Mouse (Mus musculus): ENCODE results near the gene Rcan1. TPM values are rescaled to one million over a fixed set of nuclear protein-coding genes. Genes with fewer than 3 reads are reported as not detected.

The Rcan1 gene
- polyA plus RNA-seq, 1 experiment = 20.2 TPM

DNA sequence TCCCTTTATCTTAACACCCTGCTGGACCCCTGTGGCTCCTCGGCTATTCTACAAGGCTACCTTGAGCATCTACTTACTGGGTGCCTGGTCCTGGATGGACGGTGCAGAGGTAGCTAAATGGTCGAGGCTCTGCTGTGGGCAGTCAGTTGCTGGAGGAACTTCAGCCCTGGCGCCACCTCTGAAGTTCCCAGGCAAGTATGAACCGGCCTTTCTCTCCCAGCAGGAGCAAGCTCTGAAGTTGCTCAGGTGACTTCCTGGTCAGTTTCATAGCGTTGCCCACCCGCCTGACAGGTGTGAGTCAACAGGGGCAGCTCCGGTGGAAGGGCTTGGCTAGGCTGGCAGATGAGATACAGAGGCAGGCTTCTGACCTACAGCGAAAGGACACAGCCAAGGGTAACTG lies 111.4 kb downstream of the Rcan1 start, which contains the start of gene Kcne1:
TSS of gene Kcne1 (minus strand) at position 240 of the 400 bp plus-strand sequence.
- Histone ChIP-seq H3K4me3 (no peak within 1 kb of the TSS), H3ac (ENCODE audit: control insufficient read depth, insufficient read length) (no peak within 1 kb of the TSS), H3K27me3 (ENCODE audit: control insufficient read depth, insufficient read depth, insufficient read length) (peaks cover 55% of the 10 kb centered on the region), H3K4me2 (ENCODE audit: low read depth) (no peak within 1 kb of the TSS), H3K36me3 (ENCODE audit: control insufficient read depth, insufficient read depth) (no peaks in the 10 kb centered on the region), H3K79me2 (ENCODE audit: control insufficient read depth, insufficient read depth) (no peaks in the 10 kb centered on the region)
- TF ChIP-seq MYOD1 (IDR thresholded peaks at IDR 0.05; ENCODE audit: control insufficient read depth in 1 of 3, insufficient read length in 2 of 3, low read depth in 2 of 3) = no peak
- no peak for TF ChIP-seq E2F4 (IDR thresholded peaks at IDR 0.05; ENCODE audit: insufficient read depth)
- TF ChIP-seq REST (IDR thresholded peaks at IDR 0.05; ENCODE audit: insufficient read depth, insufficient read length) = no peak
- TF ChIP-seq POLR2A (IDR thresholded peaks at IDR 0.05; ENCODE audit: insufficient read length, low read depth) = no peak
- no peak for TF ChIP-seq POLR2AphosphoS2 (IDR thresholded peaks at IDR 0.05; ENCODE audit: insufficient read length, low read depth)
- no peak for TF ChIP-seq TCF3 (IDR thresholded peaks at IDR 0.05; ENCODE audit: insufficient read length, low read depth)
- TF ChIP-seq MAX (IDR thresholded peaks at IDR 0.05; ENCODE audit: low read depth) = no peak
- no peak for TF ChIP-seq SRF (IDR thresholded peaks at IDR 0.05; ENCODE audit: control insufficient read depth, insufficient read length, low read depth)
- no peak for TF ChIP-seq USF1 (IDR thresholded peaks at IDR 0.05; ENCODE audit: low read depth)
- no peak for TF ChIP-seq TCF12 (IDR thresholded peaks at IDR 0.05; ENCODE audit: insufficient read depth, poor library complexity, severe bottlenecking)
- TF ChIP-seq CEBPB (IDR thresholded peaks at IDR 0.05; ENCODE audit: insufficient read depth, poor library complexity, severe bottlenecking) = no peak
- TF ChIP-seq MYOG (IDR thresholded peaks at IDR 0.05; ENCODE audit: control insufficient read depth in 1 of 3, insufficient read depth in 1 of 3, insufficient read length in 2 of 3, low read depth in 2 of 3) = no peak

- TF ChIP-seq POLR2A (IDR thresholded peaks at IDR 0.05; ENCODE audit: insufficient read length, low read depth) (no peak), SRF (IDR thresholded peaks at IDR 0.05; ENCODE audit: control insufficient read depth, insufficient read length, low read depth) (no peak), E2F4 (IDR thresholded peaks at IDR 0.05; ENCODE audit: insufficient read depth) (no peak)
- Histone ChIP-seq H3K79me2 (ENCODE audit: control insufficient read depth, insufficient read depth) (no peaks in the 10 kb centered on the region), H3ac (ENCODE audit: control insufficient read depth, insufficient read length) (no peak overlapping the region), H3K4me2 (ENCODE audit: low read depth) (no peak overlapping the region), H3K27me3 (ENCODE audit: control insufficient read depth, insufficient read depth, insufficient read length) (peaks cover 52% of the 10 kb centered on the region), H3K36me3 (ENCODE audit: control insufficient read depth, insufficient read depth) (no peaks in the 10 kb centered on the region), H3K4me3 (no peak overlapping the region)
Observed at GRCm38 (mm10) chr16:92358734-92359133, 111.9 kb downstream of the Rcan1 start.

DNA sequence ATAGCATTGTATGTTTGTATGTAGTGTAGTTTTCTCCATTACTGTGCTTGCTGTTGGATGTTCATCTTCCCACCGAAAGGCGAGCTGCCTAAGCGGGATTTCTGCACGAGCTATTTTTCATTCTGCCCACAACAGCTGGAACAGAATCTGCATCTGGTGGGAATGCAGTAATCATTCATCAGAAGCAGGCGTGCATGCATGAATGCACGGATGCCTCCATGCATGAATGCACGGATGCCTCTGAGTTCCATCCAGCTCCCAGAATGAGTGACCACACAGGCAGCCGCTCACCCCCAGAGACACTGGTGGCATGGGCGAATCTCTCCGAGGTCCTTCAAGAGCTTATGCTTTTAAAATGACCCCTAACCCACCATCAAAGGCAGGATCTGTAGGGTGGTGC lies 113.1 kb downstream of the Rcan1 start:
- Histone ChIP-seq H3K36me3 (ENCODE audit: control insufficient read depth, insufficient read depth) (no peaks in the 10 kb centered on the region), H3K27me3 (ENCODE audit: control insufficient read depth, insufficient read depth, insufficient read length) (peaks cover 51% of the 10 kb centered on the region), H3K4me2 (ENCODE audit: low read depth) (no peak overlapping the region), H3ac (ENCODE audit: control insufficient read depth, insufficient read length) (no peak overlapping the region), H3K79me2 (ENCODE audit: control insufficient read depth, insufficient read depth) (no peaks in the 10 kb centered on the region), H3K4me3 (no peak overlapping the region)
- no peak for TF ChIP-seq POLR2AphosphoS2 (IDR thresholded peaks at IDR 0.05; ENCODE audit: insufficient read length, low read depth)
- TF ChIP-seq SRF (IDR thresholded peaks at IDR 0.05; ENCODE audit: control insufficient read depth, insufficient read length, low read depth) = no peak

DNA sequence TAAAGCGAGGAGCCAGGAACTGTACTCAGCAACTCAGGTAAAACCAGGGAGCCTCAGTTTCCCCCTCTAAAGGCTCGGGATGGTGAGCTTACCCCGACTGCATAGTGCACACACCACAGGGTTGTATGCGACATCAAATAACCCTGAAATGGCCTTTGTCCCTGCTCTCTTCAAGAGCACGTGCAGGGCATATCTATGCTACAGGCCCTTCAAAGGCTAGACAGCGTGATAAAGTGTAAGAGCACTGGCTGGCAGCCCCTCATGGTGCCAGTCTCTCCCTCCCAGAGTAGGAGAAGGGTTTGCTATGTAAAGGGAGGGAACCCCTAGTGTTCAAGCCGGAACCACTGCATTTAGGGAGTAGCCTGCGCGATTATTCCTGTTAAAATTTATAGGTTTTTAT lies 113.6 kb downstream of the Rcan1 start:
- no peak for TF ChIP-seq MYOG (IDR thresholded peaks at IDR 0.05; ENCODE audit: control insufficient read depth in 1 of 3, insufficient read depth in 1 of 3, insufficient read length in 2 of 3, low read depth in 2 of 3)
- TF ChIP-seq TCF3 (IDR thresholded peaks at IDR 0.05; ENCODE audit: insufficient read length, low read depth) = no peak
- no peak for TF ChIP-seq MAX (IDR thresholded peaks at IDR 0.05; ENCODE audit: low read depth)
- no peak for TF ChIP-seq MYOD1 (IDR thresholded peaks at IDR 0.05; ENCODE audit: control insufficient read depth in 1 of 3, insufficient read length in 2 of 3, low read depth in 2 of 3)
- no peak for TF ChIP-seq SRF (IDR thresholded peaks at IDR 0.05; ENCODE audit: control insufficient read depth, insufficient read length, low read depth)
- no peak for TF ChIP-seq USF1 (IDR thresholded peaks at IDR 0.05; ENCODE audit: low read depth)
- TF ChIP-seq REST (IDR thresholded peaks at IDR 0.05; ENCODE audit: insufficient read depth, insufficient read length) = no peak
- no peak for TF ChIP-seq E2F4 (IDR thresholded peaks at IDR 0.05; ENCODE audit: insufficient read depth)
- no peak for TF ChIP-seq CEBPB (IDR thresholded peaks at IDR 0.05; ENCODE audit: insufficient read depth, poor library complexity, severe bottlenecking)
- TF ChIP-seq POLR2AphosphoS2 (IDR thresholded peaks at IDR 0.05; ENCODE audit: insufficient read length, low read depth) = no peak
- no peak for TF ChIP-seq POLR2A (IDR thresholded peaks at IDR 0.05; ENCODE audit: insufficient read length, low read depth)
- TF ChIP-seq TCF12 (IDR thresholded peaks at IDR 0.05; ENCODE audit: insufficient read depth, poor library complexity, severe bottlenecking) = no peak
- H3K27me3 ChIP-seq (ENCODE audit: control insufficient read depth, insufficient read depth, insufficient read length) = peaks cover 46% of the 10 kb centered on the region
- H3K4me3 ChIP-seq = no peak overlapping the region
- no peaks in the 10 kb centered on the region for H3K36me3 ChIP-seq (ENCODE audit: control insufficient read depth, insufficient read depth)
- no peak overlapping the region for H3K4me2 ChIP-seq (ENCODE audit: low read depth)
- H3K79me2 ChIP-seq (ENCODE audit: control insufficient read depth, insufficient read depth) = no peaks in the 10 kb centered on the region
- no peak overlapping the region for H3ac ChIP-seq (ENCODE audit: control insufficient read depth, insufficient read length)

DNA sequence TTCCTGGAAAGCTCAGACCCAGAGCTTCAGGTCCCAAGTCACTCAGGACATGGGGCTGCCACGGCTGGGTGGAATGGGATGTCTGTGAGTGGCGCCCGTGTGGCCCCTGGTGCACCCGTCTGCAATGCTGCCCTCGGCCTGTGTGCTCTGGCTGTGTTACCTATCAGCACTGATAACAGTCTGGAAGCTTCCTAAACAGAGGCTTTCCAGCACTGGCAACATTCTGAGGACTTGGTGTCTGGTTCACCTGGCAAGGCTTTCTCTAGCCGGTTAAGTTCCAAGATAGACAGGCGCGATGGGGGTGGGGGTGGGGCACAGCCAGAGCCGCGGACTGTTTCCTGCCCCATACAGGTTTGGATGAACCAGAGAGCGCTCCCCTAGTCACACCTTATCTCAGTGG lies 114.7 kb downstream of the Rcan1 start:
- Histone ChIP-seq H3K79me2 (ENCODE audit: control insufficient read depth, insufficient read depth) (no peaks in the 10 kb centered on the region), H3K4me3 (no peak overlapping the region), H3K27me3 (ENCODE audit: control insufficient read depth, insufficient read depth, insufficient read length) (peaks cover 42% of the 10 kb centered on the region), H3ac (ENCODE audit: control insufficient read depth, insufficient read length) (no peak overlapping the region), H3K4me2 (ENCODE audit: low read depth) (no peak overlapping the region), H3K36me3 (ENCODE audit: control insufficient read depth, insufficient read depth) (no peaks in the 10 kb centered on the region)
- TF ChIP-seq USF1 (IDR thresholded peaks at IDR 0.05; ENCODE audit: low read depth) (no peak), TCF3 (IDR thresholded peaks at IDR 0.05; ENCODE audit: insufficient read length, low read depth) (no peak), MYOD1 (IDR thresholded peaks at IDR 0.05; ENCODE audit: control insufficient read depth in 1 of 3, insufficient read length in 2 of 3, low read depth in 2 of 3) (no peak), REST (IDR thresholded peaks at IDR 0.05; ENCODE audit: insufficient read depth, insufficient read length) (no peak), MAX (IDR thresholded peaks at IDR 0.05; ENCODE audit: low read depth) (no peak), SRF (IDR thresholded peaks at IDR 0.05; ENCODE audit: control insufficient read depth, insufficient read length, low read depth) (no peak), POLR2A (IDR thresholded peaks at IDR 0.05; ENCODE audit: insufficient read length, low read depth) (no peak), CEBPB (IDR thresholded peaks at IDR 0.05; ENCODE audit: insufficient read depth, poor library complexity, severe bottlenecking) (no peak), POLR2AphosphoS2 (IDR thresholded peaks at IDR 0.05; ENCODE audit: insufficient read length, low read depth) (no peak), E2F4 (IDR thresholded peaks at IDR 0.05; ENCODE audit: insufficient read depth) (no peak), TCF12 (IDR thresholded peaks at IDR 0.05; ENCODE audit: insufficient read depth, poor library complexity, severe bottlenecking) (no peak), MYOG (IDR thresholded peaks at IDR 0.05; ENCODE audit: control insufficient read depth in 1 of 3, insufficient read depth in 1 of 3, insufficient read length in 2 of 3, low read depth in 2 of 3) (no peak)
